ENCODE assay signal across 10 mouse cellular contexts in genomic region chr2:128340631-128341240, GRCm38 (mm10).
A peak's percentile ranks its signal among the peaks of the same experiment; 100 is the strongest.
DNase-seq lines count a peak whose midpoint lies in the region; ATAC-seq and TF ChIP-seq lines count a peak whose summit lies in the region.
"Had no signal": no experiment of that assay in that cellular context is flagged by ENCODE, and none has a peak within 500 bp of the region (broad histone marks: within the 10 kb centered on the region; RNA-seq: fewer than 3 reads in every experiment).

No protein-coding gene starts in this region.

- peak overlapping the region; percentile 91 for H3K27ac ChIP-seq in kidney, embryonic 15.5 days
- no peak overlapping the region for H3K27ac ChIP-seq in kidney, adult 2 months (ENCODE audit: insufficient read depth, low read depth, low read length)
- H3K27ac ChIP-seq in embryonic facial prominence, embryonic 10.5 days (replicated peaks): peak overlapping the region; percentile 78
- peak overlapping the region; percentile 85 for H3K27ac ChIP-seq in limb, embryonic 13.5 days
- H3K27ac ChIP-seq: midbrain, embryonic 13.5 days; neural tube, embryonic 13.5 days had no signal

- no peak for TF ChIP-seq CTCF in kidney, adult 2 months (conservative IDR thresholded peaks at IDR 0.05; ENCODE audit: insufficient read depth, insufficient read length, low read depth, low read length)

- no peak for TF ChIP-seq POLR2A in kidney, adult 2 months (IDR thresholded peaks at IDR 0.05; ENCODE audit: low read depth, low read length)

- no peak overlapping the region for H3K9ac ChIP-seq in kidney, embryonic 15.5 days
- no peak overlapping the region for H3K9ac ChIP-seq in limb, embryonic 13.5 days
- H3K9ac ChIP-seq: midbrain, embryonic 13.5 days; neural tube, embryonic 13.5 days had no signal

- no peaks in the 10 kb centered on the region for H3K9me3 ChIP-seq in kidney, embryonic 15.5 days (replicated peaks)
- H3K9me3 ChIP-seq in embryonic facial prominence, embryonic 10.5 days: no peaks in the 10 kb centered on the region
- no peaks in the 10 kb centered on the region; the same call in 1 of the 2 replicates for H3K9me3 ChIP-seq in limb, embryonic 13.5 days
- H3K9me3 ChIP-seq: neural tube, embryonic 13.5 days had no signal

- DNase-seq in heart, adult 11 months: peak; percentile 83
- DNase-seq in heart, adult 8-10 months (ENCODE audit: low spot score): no peak
- no peak for DNase-seq in kidney, adult 2 months
- no peak for DNase-seq in embryonic facial prominence, embryonic 10.5 days (ENCODE audit: low spot score)
- DNase-seq in left cerebral cortex, postnatal 4 days: no peak
- DNase-seq in left cerebral cortex, adult 9 months (ENCODE audit: low spot score in 2 of 2): no peak

- intact Hi-C loops in left cerebral cortex, postnatal 4 days (cut with DNase I): no loop called here

- WGBS in kidney, embryonic 15.5 days: 95% methylated on average over 5 of the region's 5 CpGs
- 97% methylated on average over 5 of the region's 5 CpGs for WGBS in kidney, adult 2 months
- 87% methylated on average over 5 of the region's 5 CpGs for WGBS in embryonic facial prominence, embryonic 10.5 days
- 87% methylated on average over 5 of the region's 5 CpGs for WGBS in limb, embryonic 13.5 days

- no peak overlapping the region for H3K4me2 ChIP-seq in kidney, embryonic 15.5 days
- H3K4me2 ChIP-seq in limb, embryonic 13.5 days (replicated peaks): peak overlapping the region; percentile 48; the same call in 1 of the 2 replicates
- H3K4me2 ChIP-seq: midbrain, embryonic 13.5 days; neural tube, embryonic 13.5 days had no signal

- no peak overlapping the region for H3K4me3 ChIP-seq in kidney, embryonic 15.5 days (replicated peaks)
- no peak overlapping the region for H3K4me3 ChIP-seq in kidney, adult 2 months (ENCODE audit: insufficient read depth, low read depth, low read length)
- no peak overlapping the region for H3K4me3 ChIP-seq in embryonic facial prominence, embryonic 10.5 days
- H3K4me3 ChIP-seq in limb, embryonic 13.5 days: no peak overlapping the region
- H3K4me3 ChIP-seq: midbrain, embryonic 13.5 days; neural tube, embryonic 13.5 days had no signal

- H3K36me3 ChIP-seq in kidney, embryonic 15.5 days: no peaks in the 10 kb centered on the region
- H3K36me3 ChIP-seq in kidney, adult 2 months (ENCODE audit: control insufficient read depth, insufficient read depth, low read length): no peaks in the 10 kb centered on the region
- H3K36me3 ChIP-seq in embryonic facial prominence, embryonic 10.5 days (replicated peaks): no peaks in the 10 kb centered on the region
- H3K36me3 ChIP-seq in limb, embryonic 13.5 days: no peaks in the 10 kb centered on the region
- H3K36me3 ChIP-seq: midbrain, embryonic 13.5 days; neural tube, embryonic 13.5 days had no signal

- H3K4me1 ChIP-seq in kidney, embryonic 15.5 days: peaks cover 40% of the 10 kb centered on the region
- H3K4me1 ChIP-seq in kidney, adult 2 months (ENCODE audit: control insufficient read depth, insufficient read depth, low read length): peaks cover 25% of the 10 kb centered on the region
- peaks cover 66% of the 10 kb centered on the region for H3K4me1 ChIP-seq in embryonic facial prominence, embryonic 10.5 days
- H3K4me1 ChIP-seq in limb, embryonic 13.5 days: peaks cover 58% of the 10 kb centered on the region

- no peaks in the 10 kb centered on the region for H3K27me3 ChIP-seq in kidney, embryonic 15.5 days
- no peaks in the 10 kb centered on the region for H3K27me3 ChIP-seq in kidney, adult 2 months (replicated peaks; ENCODE audit: control insufficient read depth, insufficient read depth, low read length)
- H3K27me3 ChIP-seq in embryonic facial prominence, embryonic 10.5 days (replicated peaks; ENCODE audit: low read depth, poor library complexity, severe bottlenecking): no peaks in the 10 kb centered on the region
- H3K27me3 ChIP-seq in limb, embryonic 13.5 days: no peaks in the 10 kb centered on the region
- H3K27me3 ChIP-seq: midbrain, embryonic 13.5 days; neural tube, embryonic 13.5 days had no signal

- ATAC-seq in kidney, embryonic 15.5 days (replicated peaks; ENCODE audit: low FRiP score): no peak
- ATAC-seq in limb, embryonic 13.5 days (ENCODE audit: low FRiP score, low read depth): no peak; the same call in 1 of the 2 replicates
- ATAC-seq: midbrain, embryonic 13.5 days had no signal
